Mouse (Mus musculus): ENCODE results near the gene Zmiz1.

DNA sequence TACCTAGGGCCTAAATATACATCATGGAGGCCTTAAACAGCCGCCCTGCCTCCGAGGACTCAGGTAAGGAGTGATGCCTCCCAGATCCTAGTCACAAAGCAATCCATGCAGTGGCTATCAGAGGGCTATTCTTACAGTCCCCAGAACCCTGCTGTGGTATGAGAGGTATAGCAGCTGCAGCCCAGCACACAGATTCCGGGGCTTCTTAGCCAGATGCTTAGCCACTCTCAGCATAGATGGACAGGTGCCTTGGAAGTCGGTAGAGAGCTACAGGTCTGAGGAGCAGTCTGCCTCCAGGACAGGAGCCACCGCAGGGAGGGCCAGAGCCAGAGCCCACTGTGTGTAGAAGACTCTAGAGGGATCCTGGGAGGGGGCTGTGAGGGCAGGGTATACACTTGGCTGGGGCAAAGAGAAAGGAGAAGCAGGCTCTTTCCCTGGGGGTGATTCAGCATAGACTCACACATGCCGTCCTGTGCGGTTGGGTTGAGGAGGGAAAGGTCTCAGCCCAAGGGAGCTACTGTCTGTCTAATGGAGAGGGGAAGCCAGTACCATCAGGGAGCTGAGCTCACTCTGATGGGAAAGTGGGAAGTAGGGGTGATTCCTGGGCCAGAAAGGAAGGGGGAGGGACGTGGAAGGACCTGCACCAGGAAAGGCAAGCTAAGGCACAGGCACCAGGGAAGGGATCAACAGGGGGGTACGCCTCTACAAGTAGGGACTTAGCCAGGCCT is 27.9 kb downstream of the Zmiz1 start:
- TF ChIP-seq CTCF (IDR thresholded peaks at IDR 0.05; ENCODE audit: low read depth, low read length) = no peak
- TF ChIP-seq POLR2A (IDR thresholded peaks at IDR 0.05; ENCODE audit: borderline replicate concordance, low read depth, low read length) = no peak

Measured in bone marrow macrophage, adult 2 months (primary cell).